Mouse (Mus musculus) B cell, adult 2 months (primary cell): Measurements from ENCODE around the gene Wdr91.

Source experiments
- DNase-seq, 2 experiments: peaks; one replicate each; pipeline ENCODE4 v3.0.0; 2022

Gene Wdr91

GRCm38 (mm10) chr6:34914462-34914861 lies 3.8 kb upstream of the Wdr91 start:
- DNase-seq = no peak

GRCm38 (mm10) chr6:34913341-34914040 lies 2.8 kb upstream of the Wdr91 start:
- DNase-seq = no peak

- DNase-seq = no peak
Measured at GRCm38 (mm10) chr6:34909631-34910345, 888 bp downstream of the Wdr91 start.

GRCm38 (mm10) chr6:34907696-34908260 lies 2.9 kb downstream of the Wdr91 start:
- no peak for DNase-seq

GRCm38 (mm10) chr6:34907121-34907614 lies 3.5 kb downstream of the Wdr91 start:
- no peak for DNase-seq

GRCm38 (mm10) chr6:34906661-34907060 lies 4.0 kb downstream of the Wdr91 start:
- no peak for DNase-seq

GRCm38 (mm10) chr6:34906125-34906524 lies 4.6 kb downstream of the Wdr91 start:
- DNase-seq = no peak

GRCm38 (mm10) chr6:34904361-34904760 lies 6.3 kb downstream of the Wdr91 start:
- no peak for DNase-seq

- DNase-seq = no peak
Measured at GRCm38 (mm10) chr6:34903851-34904250, 6.8 kb downstream of the Wdr91 start.

- DNase-seq = no peak
Measured at GRCm38 (mm10) chr6:34903441-34903840, 7.2 kb downstream of the Wdr91 start.

GRCm38 (mm10) chr6:34902578-34902977 lies 8.1 kb downstream of the Wdr91 start:
- peak; percentile 25 to 26 for DNase-seq

- peak; percentile 76 to 78 for DNase-seq
Measured at GRCm38 (mm10) chr6:34901911-34902444, 8.7 kb downstream of the Wdr91 start.

GRCm38 (mm10) chr6:34900990-34901389 lies 9.7 kb downstream of the Wdr91 start:
- no peak for DNase-seq

GRCm38 (mm10) chr6:34899127-34899526 lies 11.5 kb downstream of the Wdr91 start:
- DNase-seq = no peak

- no peak for DNase-seq
Measured at GRCm38 (mm10) chr6:34896168-34896780, 14.4 kb downstream of the Wdr91 start.

- no peak for DNase-seq
Measured at GRCm38 (mm10) chr6:34895569-34895968, 15.1 kb downstream of the Wdr91 start.

GRCm38 (mm10) chr6:34889185-34889584 lies 21.5 kb downstream of the Wdr91 start:
- DNase-seq = no peak

- no peak for DNase-seq
Measured at GRCm38 (mm10) chr6:34887131-34887850, 23.4 kb downstream of the Wdr91 start.

GRCm38 (mm10) chr6:34884724-34885123 lies 26.0 kb downstream of the Wdr91 start:
- DNase-seq = no peak

- DNase-seq = peak; percentile 66 to 67
Measured at GRCm38 (mm10) chr6:34879911-34880475, 30.7 kb downstream of the Wdr91 start.

- no peak for DNase-seq
Measured at GRCm38 (mm10) chr6:34879101-34879740, 31.5 kb downstream of the Wdr91 start.
